Mouse (Mus musculus) limb, embryonic 14.5 days (tissue): ENCODE data around the gene Wnt2b. TPM values are rescaled to one million over a fixed set of nuclear protein-coding genes. Genes with fewer than 3 reads are reported as not detected.

Source experiments
- ATAC-seq: fragments of 200-750 bp; cut with Nextera tagmentation; 2 replicates; pipeline ENCODE4 v1.8.0; 2017; ENCODE audit warnings: low read depth, moderate number of reproducible peaks, moderate TSS enrichment; ENCODE audit not compliant: low FRiP score
- DNase-seq: peaks from one replicate; pipeline ENCODE4 v3.0.0-alpha.2; 2015; ENCODE audit warnings: low spot score
- H3K27ac ChIP-seq: fragments of 300-500 bp; sonication (generic); replicated peaks from 2 replicates; pipeline ENCODE4 v1.5.1; 2014; ENCODE audit warnings: low read depth, mild to moderate bottlenecking, low read length, moderate library complexity, mixed read lengths
- H3K27me3 ChIP-seq: fragments of 300-500 bp; sonication (generic); 2 replicates; pipeline ENCODE4 v1.6.1; 2014; ENCODE audit warnings: low read length, mixed read lengths; ENCODE audit not compliant: control insufficient read depth, insufficient read depth
- H3K36me3 ChIP-seq: fragments of 300-500 bp; sonication (generic); 2 replicates; pipeline ENCODE4 v1.6.1; 2014; ENCODE audit warnings: mild to moderate bottlenecking, low read length, moderate library complexity, mixed read lengths; ENCODE audit not compliant: control insufficient read depth, insufficient read depth
- H3K4me1 ChIP-seq: fragments of 300-500 bp; sonication (generic); 2 replicates; pipeline ENCODE4 v1.6.1; 2014; ENCODE audit warnings: antibody characterized with exemption, low read length, mixed read lengths; ENCODE audit not compliant: control insufficient read depth, insufficient read depth
- H3K4me2 ChIP-seq: fragments of 300-500 bp; sonication (generic); replicated peaks from 2 replicates; pipeline ENCODE4 v1.6.1; 2014; ENCODE audit warnings: low read depth, mild to moderate bottlenecking, low read length, moderate library complexity; ENCODE audit not compliant: severe bottlenecking
- H3K4me3 ChIP-seq: fragments of 300-500 bp; sonication (generic); replicated peaks from 2 replicates; pipeline ENCODE4 v1.5.1; 2014; ENCODE audit warnings: low read length
- H3K9ac ChIP-seq: fragments of 300-500 bp; sonication (generic); 2 replicates; pipeline ENCODE4 v1.6.1; 2014; ENCODE audit warnings: mild to moderate bottlenecking, low read depth, low read length, moderate library complexity; ENCODE audit not compliant: severe bottlenecking
- H3K9me3 ChIP-seq: fragments of 300-500 bp; sonication (generic); 2 replicates; pipeline ENCODE4 v1.6.1; 2016; ENCODE audit warnings: low read length; ENCODE audit not compliant: control insufficient read depth
- POLR2A ChIP-seq: fragments of 200-500 bp; IDR thresholded peaks from 2 replicates; pipeline ENCODE4 v1.8.0; 2012; ENCODE audit warnings: inconsistent platforms, mild to moderate bottlenecking, moderate library complexity, borderline replicate concordance; ENCODE audit not compliant: insufficient read depth, insufficient read length; ENCODE audit errors: extremely low read depth
- whole genome bisulfite sequencing: fragments of 180-500 bp; shearing (Covaris S2); extraction: QIAGEN DNeasy Blood & Tissue Kit; methylation state at CpG from one replicate; pipeline ENCODE4 v1.1.7; 2014; 5-methylcytosine and 5-hydroxymethylcytosine counted together
- polyA plus RNA-seq, 2 experiments: library from polyadenylated mRNA; depleted of rRNA in 1 of 2; stranded (reverse) in 1 of 2; unstranded in 1 of 2; fragments of >200 nt; fragmentation: Nextera tagmentation in 1 of 2; extraction: Ambion mirVana in 1 of 2; gene quantifications; 2 replicates each; pipeline versions ENCODE4 v1.2.1 to v1.2.3; 2012 to 2014

The Wnt2b gene
- polyA plus RNA-seq, 2 experiments = 1.5 to 3.1 TPM

- Histone ChIP-seq H3K27ac (no peak overlapping the region), H3K27me3 (no peaks in the 10 kb centered on the region), H3K4me3 (no peak overlapping the region), H3K9me3 (no peaks in the 10 kb centered on the region), H3K9ac (no peak overlapping the region), H3K4me1 (no peaks in the 10 kb centered on the region), H3K4me2 (no peak overlapping the region), H3K36me3 (peaks cover 75% of the 10 kb centered on the region)
- DNase-seq (no peak), ATAC-seq (no peak)
- TF ChIP-seq POLR2A = no peak
- 87% methylated on average over 10 of the region's 10 CpGs for WGBS
Observed at GRCm38 (mm10) chr3:105005011-105005410, 43.3 kb upstream of the Wnt2b start.

- Histone ChIP-seq H3K36me3 (peaks cover 65% of the 10 kb centered on the region), H3K4me1 (no peaks in the 10 kb centered on the region), H3K27me3 (no peaks in the 10 kb centered on the region), H3K4me2 (no peak overlapping the region), H3K9me3 (no peaks in the 10 kb centered on the region), H3K4me3 (no peak overlapping the region), H3K9ac (no peak overlapping the region), H3K27ac (no peak overlapping the region)
- WGBS = 77% methylated on average over 14 of the region's 14 CpGs
- ATAC-seq (no peak), DNase-seq (no peak)
- no peak for TF ChIP-seq POLR2A
Observed at GRCm38 (mm10) chr3:105003960-105004463, 42.3 kb upstream of the Wnt2b start.

- Histone ChIP-seq H3K9ac (no peak overlapping the region), H3K36me3 (peaks cover 41% of the 10 kb centered on the region), H3K4me1 (peaks cover 11% of the 10 kb centered on the region; the same call in 1 of the 2 replicates), H3K4me2 (no peak overlapping the region), H3K9me3 (no peaks in the 10 kb centered on the region), H3K27me3 (no peaks in the 10 kb centered on the region), H3K4me3 (no peak overlapping the region), H3K27ac (no peak overlapping the region)
- TF ChIP-seq POLR2A = no peak
- WGBS = 48% methylated on average over 6 of the region's 6 CpGs
- no peak for DNase-seq
- no peak for ATAC-seq
Observed at GRCm38 (mm10) chr3:105001374-105001773, 39.7 kb upstream of the Wnt2b start.

- Histone ChIP-seq H3K27me3 (no peaks in the 10 kb centered on the region), H3K9me3 (no peaks in the 10 kb centered on the region), H3K4me3 (no peak overlapping the region), H3K9ac (no peak overlapping the region), H3K27ac (no peak overlapping the region), H3K4me2 (no peak overlapping the region), H3K36me3 (peaks cover 33% of the 10 kb centered on the region), H3K4me1 (peaks cover 11% of the 10 kb centered on the region; the same call in 1 of the 2 replicates)
- 81% methylated on average over 8 of the region's 8 CpGs for whole genome bisulfite sequencing
- ATAC-seq (no peak), DNase-seq (no peak)
- no peak for TF ChIP-seq POLR2A
Observed at GRCm38 (mm10) chr3:105000561-105000960, 38.8 kb upstream of the Wnt2b start.

- Histone ChIP-seq H3K4me3 (no peak overlapping the region), H3K27ac (0 out of 2 replicates have a peak overlapping the region, but pooled peaks have one; percentile 48), H3K9me3 (no peaks in the 10 kb centered on the region), H3K4me2 (no peak overlapping the region), H3K36me3 (peaks cover 5% of the 10 kb centered on the region), H3K9ac (no peak overlapping the region), H3K4me1 (peaks cover 23% of the 10 kb centered on the region), H3K27me3 (no peaks in the 10 kb centered on the region)
- 40% methylated on average over 6 of the region's 6 CpGs for WGBS
- no peak for TF ChIP-seq POLR2A
- DNase-seq = no peak
- ATAC-seq = no peak
Observed at GRCm38 (mm10) chr3:104997563-104997962, 35.8 kb upstream of the Wnt2b start.
